Mouse (Mus musculus): Measurements from ENCODE around the gene Aacs. TPM values are rescaled to one million over a fixed set of nuclear protein-coding genes. Genes with fewer than 3 reads are reported as not detected.
A peak's percentile ranks its signal among the peaks of the same experiment; 100 is the strongest.

The Aacs gene
- polyA plus RNA-seq, 1 experiment from 2014 or later: 16.7 TPM

- H3K9me3 ChIP-seq (replicated peaks; ENCODE audit: control insufficient read depth, low read length): no peaks in the 10 kb centered on the region
- peak overlapping the region; percentile 66 for H3K4me2 ChIP-seq (ENCODE audit: low read depth, low read length)
- no peaks in the 10 kb centered on the region for H3K27me3 ChIP-seq (ENCODE audit: control insufficient read depth, insufficient read depth, low read length)
- WGBS: 23% methylated on average over 27 of the region's 27 CpGs
- H3K36me3 ChIP-seq (ENCODE audit: control insufficient read depth, insufficient read depth): 0 out of 2 replicates have a peak, but pooled peaks cover 3% of the 10 kb centered on the region
- no peak for ATAC-seq (replicated peaks; ENCODE audit: extremely low read depth, insufficient read depth, low FRiP score)
- H3K4me1 ChIP-seq (ENCODE audit: control insufficient read depth, insufficient read depth, low read length): peaks cover 8% of the 10 kb centered on the region; the same call in 1 of the 2 replicates
- H3K4me3 ChIP-seq (ENCODE audit: low read length): peak overlapping the region; percentile 93
- H3K9ac ChIP-seq (ENCODE audit: low read length): peak overlapping the region; percentile 91
- H3K27ac ChIP-seq (ENCODE audit: low read length): peak overlapping the region; percentile 92
Observed at GRCm38 (mm10) chr5:125442136-125442995, 33.2 kb upstream of the Aacs start.

GRCm38 (mm10) chr5:125443335-125443734 lies 32.3 kb upstream of the Aacs start:
- Histone ChIP-seq H3K9me3 (replicated peaks; ENCODE audit: control insufficient read depth, low read length) (no peaks in the 10 kb centered on the region), H3K27me3 (ENCODE audit: control insufficient read depth, insufficient read depth, low read length) (no peaks in the 10 kb centered on the region), H3K36me3 (ENCODE audit: control insufficient read depth, insufficient read depth) (0 out of 2 replicates have a peak, but pooled peaks cover 3% of the 10 kb centered on the region), H3K4me1 (ENCODE audit: control insufficient read depth, insufficient read depth, low read length) (peaks cover 12% of the 10 kb centered on the region; the same call in 1 of the 2 replicates), H3K9ac (ENCODE audit: low read length) (no peak overlapping the region), H3K4me2 (ENCODE audit: low read depth, low read length) (no peak overlapping the region; the same call in 1 of the 2 replicates), H3K27ac (ENCODE audit: low read length) (no peak overlapping the region), H3K4me3 (ENCODE audit: low read length) (no peak overlapping the region)
- WGBS: 82% methylated on average over 5 of the region's 5 CpGs
- ATAC-seq (replicated peaks; ENCODE audit: extremely low read depth, insufficient read depth, low FRiP score): no peak

GRCm38 (mm10) chr5:125443915-125444314 lies 31.7 kb upstream of the Aacs start:
- no peak overlapping the region for H3K4me2 ChIP-seq (ENCODE audit: low read depth, low read length)
- no peak overlapping the region for H3K9ac ChIP-seq (ENCODE audit: low read length)
- peaks cover 12% of the 10 kb centered on the region; the same call in 1 of the 2 replicates for H3K4me1 ChIP-seq (ENCODE audit: control insufficient read depth, insufficient read depth, low read length)
- no peak for ATAC-seq (replicated peaks; ENCODE audit: extremely low read depth, insufficient read depth, low FRiP score)
- no peaks in the 10 kb centered on the region for H3K9me3 ChIP-seq (replicated peaks; ENCODE audit: control insufficient read depth, low read length)
- H3K27ac ChIP-seq (ENCODE audit: low read length): no peak overlapping the region
- H3K27me3 ChIP-seq (ENCODE audit: control insufficient read depth, insufficient read depth, low read length): no peaks in the 10 kb centered on the region
- H3K36me3 ChIP-seq (ENCODE audit: control insufficient read depth, insufficient read depth): 0 out of 2 replicates have a peak, but pooled peaks cover 3% of the 10 kb centered on the region
- no peak overlapping the region for H3K4me3 ChIP-seq (ENCODE audit: low read length)
- WGBS: 76% methylated on average over 3 of the region's 3 CpGs

GRCm38 (mm10) chr5:125444554-125444953 lies 31.1 kb upstream of the Aacs start:
- no peaks in the 10 kb centered on the region for H3K9me3 ChIP-seq (replicated peaks; ENCODE audit: control insufficient read depth, low read length)
- H3K4me3 ChIP-seq (ENCODE audit: low read length): no peak overlapping the region
- no peaks in the 10 kb centered on the region for H3K27me3 ChIP-seq (ENCODE audit: control insufficient read depth, insufficient read depth, low read length)
- no peak overlapping the region for H3K9ac ChIP-seq (ENCODE audit: low read length)
- WGBS: 88% methylated on average over 4 of the region's 4 CpGs
- peaks cover 12% of the 10 kb centered on the region; the same call in 1 of the 2 replicates for H3K4me1 ChIP-seq (ENCODE audit: control insufficient read depth, insufficient read depth, low read length)
- 0 out of 2 replicates have a peak, but pooled peaks cover 3% of the 10 kb centered on the region for H3K36me3 ChIP-seq (ENCODE audit: control insufficient read depth, insufficient read depth)
- H3K4me2 ChIP-seq (ENCODE audit: low read depth, low read length): no peak overlapping the region
- H3K27ac ChIP-seq (ENCODE audit: low read length): no peak overlapping the region
- ATAC-seq (replicated peaks; ENCODE audit: extremely low read depth, insufficient read depth, low FRiP score): no peak

GRCm38 (mm10) chr5:125446344-125446743 lies 29.3 kb upstream of the Aacs start:
- Histone ChIP-seq H3K27ac (ENCODE audit: low read length) (no peak overlapping the region), H3K9ac (ENCODE audit: low read length) (no peak overlapping the region), H3K36me3 (ENCODE audit: control insufficient read depth, insufficient read depth) (0 out of 2 replicates have a peak, but pooled peaks cover 3% of the 10 kb centered on the region), H3K4me3 (ENCODE audit: low read length) (no peak overlapping the region), H3K4me2 (ENCODE audit: low read depth, low read length) (no peak overlapping the region), H3K4me1 (ENCODE audit: control insufficient read depth, insufficient read depth, low read length) (peaks cover 10% of the 10 kb centered on the region; the same call in 1 of the 2 replicates), H3K27me3 (ENCODE audit: control insufficient read depth, insufficient read depth, low read length) (no peaks in the 10 kb centered on the region), H3K9me3 (replicated peaks; ENCODE audit: control insufficient read depth, low read length) (no peaks in the 10 kb centered on the region)
- no peak for ATAC-seq (replicated peaks; ENCODE audit: extremely low read depth, insufficient read depth, low FRiP score)
- 74% methylated on average over 7 of the region's 7 CpGs for WGBS

GRCm38 (mm10) chr5:125448026-125448425 lies 27.6 kb upstream of the Aacs start:
- WGBS: 58% methylated on average over 3 of the region's 3 CpGs

GRCm38 (mm10) chr5:125448631-125449030 lies 27.0 kb upstream of the Aacs start:
- Histone ChIP-seq H3K27ac (ENCODE audit: low read length) (no peak overlapping the region), H3K4me3 (ENCODE audit: low read length) (no peak overlapping the region), H3K9me3 (replicated peaks; ENCODE audit: control insufficient read depth, low read length) (no peaks in the 10 kb centered on the region), H3K36me3 (ENCODE audit: control insufficient read depth, insufficient read depth) (0 out of 2 replicates have a peak, but pooled peaks cover 8% of the 10 kb centered on the region), H3K9ac (ENCODE audit: low read length) (no peak overlapping the region), H3K4me1 (ENCODE audit: control insufficient read depth, insufficient read depth, low read length) (peaks cover 5% of the 10 kb centered on the region; the same call in 1 of the 2 replicates), H3K4me2 (ENCODE audit: low read depth, low read length) (no peak overlapping the region), H3K27me3 (ENCODE audit: control insufficient read depth, insufficient read depth, low read length) (no peaks in the 10 kb centered on the region)
- no peak for ATAC-seq (replicated peaks; ENCODE audit: extremely low read depth, insufficient read depth, low FRiP score)
- WGBS: 68% methylated on average over 4 of the region's 4 CpGs

More at GRCm38 (mm10) chr5:125448026-125448425, 27.6 kb upstream of the Aacs start:
- H3K36me3 ChIP-seq (ENCODE audit: control insufficient read depth, insufficient read depth): 0 out of 2 replicates have a peak, but pooled peaks cover 8% of the 10 kb centered on the region
- H3K27ac ChIP-seq (ENCODE audit: low read length): peak overlapping the region; percentile 35; the same call in 1 of the 2 replicates
- H3K9me3 ChIP-seq (replicated peaks; ENCODE audit: control insufficient read depth, low read length): no peaks in the 10 kb centered on the region
- H3K4me2 ChIP-seq (ENCODE audit: low read depth, low read length): no peak overlapping the region
- no peaks in the 10 kb centered on the region for H3K27me3 ChIP-seq (ENCODE audit: control insufficient read depth, insufficient read depth, low read length)
- H3K9ac ChIP-seq (ENCODE audit: low read length): no peak overlapping the region
- ATAC-seq (replicated peaks; ENCODE audit: extremely low read depth, insufficient read depth, low FRiP score): 0 out of 2 replicates have a peak, but pooled peaks have one; percentile 29
- H3K4me3 ChIP-seq (ENCODE audit: low read length): no peak overlapping the region
- peaks cover 6% of the 10 kb centered on the region; the same call in 1 of the 2 replicates for H3K4me1 ChIP-seq (ENCODE audit: control insufficient read depth, insufficient read depth, low read length)

- Histone ChIP-seq H3K27me3 (ENCODE audit: control insufficient read depth, insufficient read depth, low read length) (no peaks in the 10 kb centered on the region), H3K4me1 (ENCODE audit: control insufficient read depth, insufficient read depth, low read length) (peaks cover 5% of the 10 kb centered on the region; the same call in 1 of the 2 replicates), H3K9me3 (replicated peaks; ENCODE audit: control insufficient read depth, low read length) (no peaks in the 10 kb centered on the region), H3K27ac (ENCODE audit: low read length) (no peak overlapping the region), H3K36me3 (ENCODE audit: control insufficient read depth, insufficient read depth) (peaks cover 8% of the 10 kb centered on the region; the same call in 1 of the 2 replicates), H3K4me3 (ENCODE audit: low read length) (no peak overlapping the region), H3K9ac (ENCODE audit: low read length) (no peak overlapping the region), H3K4me2 (ENCODE audit: low read depth, low read length) (no peak overlapping the region)
- WGBS: 46% methylated on average over 5 of the region's 5 CpGs
- ATAC-seq (replicated peaks; ENCODE audit: extremely low read depth, insufficient read depth, low FRiP score): no peak
Observed at GRCm38 (mm10) chr5:125449306-125449705, 26.3 kb upstream of the Aacs start.

- Histone ChIP-seq H3K9me3 (replicated peaks; ENCODE audit: control insufficient read depth, low read length) (no peaks in the 10 kb centered on the region), H3K27ac (ENCODE audit: low read length) (no peak overlapping the region), H3K4me1 (ENCODE audit: control insufficient read depth, insufficient read depth, low read length) (peaks cover 5% of the 10 kb centered on the region; the same call in 1 of the 2 replicates), H3K4me3 (ENCODE audit: low read length) (no peak overlapping the region), H3K27me3 (ENCODE audit: control insufficient read depth, insufficient read depth, low read length) (no peaks in the 10 kb centered on the region), H3K36me3 (ENCODE audit: control insufficient read depth, insufficient read depth) (peaks cover 24% of the 10 kb centered on the region), H3K4me2 (ENCODE audit: low read depth, low read length) (no peak overlapping the region), H3K9ac (ENCODE audit: low read length) (no peak overlapping the region)
- no peak for ATAC-seq (replicated peaks; ENCODE audit: extremely low read depth, insufficient read depth, low FRiP score)
- 80% methylated on average over 9 of the region's 9 CpGs for WGBS
Observed at GRCm38 (mm10) chr5:125452573-125452972, 23.0 kb upstream of the Aacs start.

Data from heart, embryonic 16.5 days (tissue).